Mouse (Mus musculus) lung, adult 2 months (tissue): ENCODE measurements around the gene Snrpa1. TPM values are rescaled to one million over a fixed set of nuclear protein-coding genes. Genes with fewer than 3 reads are reported as not detected.

ENCODE experiments used
- DNase-seq: peaks from one replicate; pipeline ENCODE4 v3.0.0; 2022
- H3K4me1 ChIP-seq: fragments of 200-500 bp; 2 replicates; pipeline ENCODE4 v1.6.1; 2011; ENCODE audit warnings: low read length; ENCODE audit not compliant: control insufficient read depth, insufficient read depth
- H3K4me3 ChIP-seq: fragments of 200-500 bp; replicated peaks from 2 replicates; pipeline ENCODE3; 2011; ENCODE audit warnings: low read depth, mild to moderate bottlenecking, control low read depth, low read length; ENCODE audit errors: extremely low read depth
- CTCF ChIP-seq: fragments of 200-500 bp; IDR thresholded peaks from 2 replicates; pipeline ENCODE4 v1.5.1; 2011; ENCODE audit warnings: mild to moderate bottlenecking, low read length, control low read depth; ENCODE audit not compliant: insufficient read depth
- POLR2A ChIP-seq: fragments of 200-500 bp; IDR thresholded peaks from 2 replicates; pipeline ENCODE4 v1.6.1; 2011; ENCODE audit warnings: low read depth, mild to moderate bottlenecking, control low read depth, low read length, borderline replicate concordance; ENCODE audit errors: extremely low read depth
- WGBS: fragments of 180-500 bp; shearing (Covaris S2); methylation state at CpG from one replicate; pipeline ENCODE4 v1.1.7; 2018; 5-methylcytosine and 5-hydroxymethylcytosine counted together
- polyA plus RNA-seq: library from polyadenylated mRNA; depleted of rRNA; stranded (reverse); fragments of >200 nt; gene quantifications from 2 replicates; pipeline ENCODE4 v1.2.3, GENCODE M21; 2012

Gene Snrpa1
- polyA plus RNA-seq, 1 experiment, result 10.0 TPM

GRCm38 (mm10) chr7:66094141-66094540, 35.3 kb downstream of the Snrpa1 start:
- TF ChIP-seq CTCF (no peak), POLR2A (no peak)
- DNase-seq, result no peak
- no peak overlapping the region for H3K4me3 ChIP-seq
- H3K4me1 ChIP-seq, result no peaks in the 10 kb centered on the region
- WGBS, result 64% methylated on average over 5 of the region's 5 CpGs

- no peaks in the 10 kb centered on the region for H3K4me1 ChIP-seq
- DNase-seq, result no peak
- no peak overlapping the region for H3K4me3 ChIP-seq
- WGBS, result 79% methylated on average over 7 of the region's 7 CpGs
- TF ChIP-seq CTCF (no peak), POLR2A (no peak)
Measured at GRCm38 (mm10) chr7:66098803-66099202, 40.0 kb downstream of the Snrpa1 start.

GRCm38 (mm10) chr7:66101866-66102265, 43.1 kb downstream of the Snrpa1 start:
- Histone ChIP-seq H3K4me3 (no peak overlapping the region), H3K4me1 (peaks cover 8% of the 10 kb centered on the region)
- no peak for DNase-seq
- no peak for TF ChIP-seq POLR2A
- TF ChIP-seq CTCF, result peak; percentile 24; the same call in 1 of the 2 replicates
- WGBS, result 1% methylated on average over 4 of the region's 4 CpGs

- H3K4me1 ChIP-seq, result peaks cover 11% of the 10 kb centered on the region
- no peak for TF ChIP-seq POLR2A
- no peak for DNase-seq
- H3K4me3 ChIP-seq, result no peak overlapping the region
- 90% methylated on average over 5 of the region's 5 CpGs for WGBS
Measured at GRCm38 (mm10) chr7:66104531-66104930, 45.7 kb downstream of the Snrpa1 start.

- Histone ChIP-seq H3K4me1 (peaks cover 14% of the 10 kb centered on the region), H3K4me3 (no peak overlapping the region)
- TF ChIP-seq CTCF (no peak), POLR2A (no peak)
- 29% methylated on average over 4 of the region's 4 CpGs for WGBS
- no peak for DNase-seq
Measured at GRCm38 (mm10) chr7:66105771-66106170, 47.0 kb downstream of the Snrpa1 start.

- H3K4me3 ChIP-seq, result peak overlapping the region; percentile 32
- TF ChIP-seq CTCF, result no peak
- no peak for DNase-seq
- whole genome bisulfite sequencing, result 42% methylated on average over 7 of the region's 7 CpGs
- peaks cover 14% of the 10 kb centered on the region for H3K4me1 ChIP-seq
Measured at GRCm38 (mm10) chr7:66106581-66107056, 47.8 kb downstream of the Snrpa1 start.

GRCm38 (mm10) chr7:66107206-66107605, 48.4 kb downstream of the Snrpa1 start:
- no peak overlapping the region for H3K4me3 ChIP-seq
- 58% methylated on average over 11 of the region's 11 CpGs for WGBS
- no peak for DNase-seq
- peaks cover 14% of the 10 kb centered on the region for H3K4me1 ChIP-seq
- TF ChIP-seq CTCF, result no peak
- TF ChIP-seq POLR2A, result no peak

GRCm38 (mm10) chr7:66107930-66108329, 49.1 kb downstream of the Snrpa1 start:
- 15% methylated on average over 7 of the region's 7 CpGs for WGBS
- TF ChIP-seq CTCF (peak; percentile 28; the same call in 1 of the 2 replicates), POLR2A (no peak)
- no peak for DNase-seq
- peaks cover 14% of the 10 kb centered on the region for H3K4me1 ChIP-seq
- no peak overlapping the region for H3K4me3 ChIP-seq

GRCm38 (mm10) chr7:66108961-66109854, 50.4 kb downstream of the Snrpa1 start, which contains the start of gene Chsy1:
Gene Chsy1, plus strand, starts transcription at chr7:66109515.
- WGBS, result 5% methylated on average over 104 of the region's 123 CpGs
- TF ChIP-seq CTCF (no peak), POLR2A (peak; percentile 75; the same call in 1 of the 2 replicates)
- H3K4me3 ChIP-seq, result peak within 1 kb of the TSS; percentile 91
- peak; percentile 88 for DNase-seq
- H3K4me1 ChIP-seq, result peaks cover 15% of the 10 kb centered on the region

GRCm38 (mm10) chr7:66109855-66110635, 51.2 kb downstream of the Snrpa1 start:
- 5% methylated on average over 76 of the region's 77 CpGs for WGBS
- TF ChIP-seq CTCF (no peak), POLR2A (no peak)
- H3K4me1 ChIP-seq, result peaks cover 16% of the 10 kb centered on the region
- peak overlapping the region; percentile 91 for H3K4me3 ChIP-seq
- peak; percentile 52 for DNase-seq
